Mouse (Mus musculus): ENCODE data around the gene Ebf3. TPM values are rescaled to one million over a fixed set of nuclear protein-coding genes. Genes with fewer than 3 reads are reported as not detected.

The Ebf3 gene
- polyA plus RNA-seq, 1 experiment from 2014 or later = 1.5 TPM

DNA sequence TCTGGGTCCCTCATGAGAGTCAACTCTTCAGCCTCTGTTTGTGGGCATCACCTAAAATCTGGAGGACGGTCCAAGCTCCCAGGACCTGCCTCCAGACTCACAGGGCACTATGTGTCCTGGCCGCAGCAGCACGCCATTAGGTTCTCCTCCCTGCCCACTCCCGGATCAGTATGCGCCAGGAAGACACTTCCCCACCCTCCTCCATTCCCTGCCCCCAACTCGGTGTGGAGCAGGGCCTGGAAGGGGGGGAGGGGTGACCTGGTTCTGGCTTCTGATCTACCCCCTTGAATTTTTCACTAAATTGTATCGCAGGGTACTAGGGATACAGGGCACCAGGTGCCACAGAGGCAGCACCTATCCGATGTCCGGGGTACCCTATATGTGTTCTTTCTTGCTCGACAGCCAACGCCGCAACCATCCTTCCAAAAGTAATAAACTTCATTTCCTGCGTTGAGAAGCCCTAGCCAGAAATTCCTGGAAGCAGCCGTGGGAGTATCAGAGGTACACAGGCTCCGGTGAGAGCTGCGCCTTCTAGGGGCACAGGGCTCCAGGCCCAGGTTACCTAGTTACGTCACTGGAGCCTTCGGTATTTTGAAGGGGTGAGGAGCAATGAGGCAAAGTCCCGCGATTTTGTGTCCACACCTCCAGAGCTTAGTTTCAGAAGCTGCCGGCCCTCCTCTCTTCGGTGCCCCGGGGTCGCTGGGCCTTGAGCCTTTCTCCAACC lies 3.6 kb upstream of the Ebf3 start:
- Histone ChIP-seq H3K27me3 (peaks cover 100% of the 10 kb centered on the region), H3K9me3 (replicated peaks) (no peaks in the 10 kb centered on the region), H3K9ac (no peak overlapping the region), H3K4me3 (replicated peaks) (peak overlapping the region; percentile 24), H3K4me1 (peaks cover 81% of the 10 kb centered on the region), H3K4me2 (peak overlapping the region; percentile 47), H3K27ac (no peak overlapping the region), H3K36me3 (no peaks in the 10 kb centered on the region)
- no peak for ATAC-seq (replicated peaks; ENCODE audit: low FRiP score)
- WGBS = 3% methylated on average over 24 of the region's 24 CpGs

- H3K4me1 ChIP-seq = peaks cover 75% of the 10 kb centered on the region
- no peak for ATAC-seq (replicated peaks; ENCODE audit: low FRiP score)
- no peak overlapping the region for H3K27ac ChIP-seq
- H3K4me2 ChIP-seq = peak overlapping the region; percentile 47
- no peaks in the 10 kb centered on the region for H3K9me3 ChIP-seq (replicated peaks)
- 2% methylated on average over 39 of the region's 39 CpGs for WGBS
- H3K36me3 ChIP-seq = no peaks in the 10 kb centered on the region
- H3K27me3 ChIP-seq = peaks cover 100% of the 10 kb centered on the region
- H3K4me3 ChIP-seq (replicated peaks) = peak overlapping the region; percentile 24
- no peak overlapping the region for H3K9ac ChIP-seq
Measured at GRCm38 (mm10) chr7:137316926-137317658, 2.8 kb upstream of the Ebf3 start.

GRCm38 (mm10) chr7:137316181-137316925 lies 2.1 kb upstream of the Ebf3 start:
- Histone ChIP-seq H3K36me3 (no peaks in the 10 kb centered on the region), H3K4me2 (peak overlapping the region; percentile 47; the same call in 1 of the 2 replicates), H3K4me1 (peaks cover 68% of the 10 kb centered on the region), H3K9ac (no peak overlapping the region), H3K27ac (no peak overlapping the region), H3K4me3 (replicated peaks) (peak overlapping the region; percentile 24; the same call in 1 of the 2 replicates), H3K9me3 (replicated peaks) (no peaks in the 10 kb centered on the region), H3K27me3 (peaks cover 100% of the 10 kb centered on the region)
- 9% methylated on average over 20 of the region's 20 CpGs for WGBS
- no peak for ATAC-seq (replicated peaks; ENCODE audit: low FRiP score)

DNA sequence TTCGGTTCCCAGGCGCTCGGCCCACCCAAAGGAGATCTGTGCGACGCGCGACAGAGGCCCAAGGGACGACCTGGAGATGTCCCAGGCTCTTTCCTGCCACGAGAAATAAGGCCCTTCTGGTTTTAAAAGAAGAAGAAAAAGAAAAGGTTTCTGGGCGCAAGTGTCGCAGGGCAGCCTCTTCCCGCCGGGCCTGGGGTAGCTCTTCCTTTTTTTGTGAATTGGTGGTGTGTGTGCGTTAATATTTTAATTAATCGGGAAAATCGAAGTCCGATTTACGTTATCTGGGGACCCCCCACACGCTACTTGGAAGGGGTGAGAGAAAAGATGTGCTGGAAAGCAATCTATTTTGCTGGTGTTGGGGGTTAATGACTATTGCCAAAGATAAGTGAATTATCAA lies 1.3 kb upstream of the Ebf3 start:
- Histone ChIP-seq H3K27ac (no peak overlapping the region), H3K9me3 (replicated peaks) (no peaks in the 10 kb centered on the region), H3K4me3 (replicated peaks) (peak overlapping the region; percentile 62), H3K27me3 (peaks cover 100% of the 10 kb centered on the region), H3K4me2 (peak overlapping the region; percentile 97), H3K4me1 (peaks cover 65% of the 10 kb centered on the region), H3K36me3 (no peaks in the 10 kb centered on the region), H3K9ac (no peak overlapping the region)
- 5% methylated on average over 19 of the region's 19 CpGs for WGBS
- ATAC-seq (replicated peaks; ENCODE audit: low FRiP score) = no peak

GRCm38 (mm10) chr7:137314710-137315543 lies 682 bp upstream of the Ebf3 start:
- 1% methylated on average over 48 of the region's 48 CpGs for whole genome bisulfite sequencing
- Histone ChIP-seq H3K4me3 (replicated peaks) (peak overlapping the region; percentile 62), H3K9ac (no peak overlapping the region), H3K9me3 (replicated peaks) (no peaks in the 10 kb centered on the region), H3K36me3 (no peaks in the 10 kb centered on the region), H3K4me2 (peak overlapping the region; percentile 97), H3K27me3 (peaks cover 100% of the 10 kb centered on the region), H3K4me1 (peaks cover 71% of the 10 kb centered on the region), H3K27ac (no peak overlapping the region)
- peak; percentile 16; the same call in 1 of the 2 replicates for ATAC-seq (replicated peaks; ENCODE audit: low FRiP score)

- Histone ChIP-seq H3K4me1 (peaks cover 67% of the 10 kb centered on the region), H3K27me3 (peaks cover 100% of the 10 kb centered on the region), H3K9ac (peak overlapping the region; percentile 58), H3K27ac (peak overlapping the region; percentile 7; the same call in 1 of the 2 replicates), H3K9me3 (replicated peaks) (no peaks in the 10 kb centered on the region), H3K36me3 (no peaks in the 10 kb centered on the region), H3K4me2 (peak overlapping the region; percentile 97), H3K4me3 (replicated peaks) (peak overlapping the region; percentile 62)
- peak; percentile 14; the same call in 1 of the 2 replicates for ATAC-seq (replicated peaks; ENCODE audit: low FRiP score)
- WGBS = under 1% methylated on average over 64 of the region's 79 CpGs
Measured at GRCm38 (mm10) chr7:137313183-137313903, 902 bp downstream of the Ebf3 start.

DNA sequence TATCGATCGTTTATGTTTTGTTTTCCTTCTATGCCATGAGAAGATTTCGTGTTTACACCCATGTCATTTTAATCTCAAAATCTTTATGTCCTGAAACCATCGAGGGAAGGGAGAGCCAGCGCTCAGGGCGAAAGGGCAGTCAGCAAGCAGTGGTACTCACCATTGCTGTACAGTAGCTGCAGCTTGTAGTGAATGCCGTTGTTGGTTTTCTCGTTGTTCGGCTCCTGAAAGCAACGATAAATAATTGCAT lies 1.4 kb downstream of the Ebf3 start:
- ATAC-seq (replicated peaks; ENCODE audit: low FRiP score) = no peak
- Histone ChIP-seq H3K4me3 (replicated peaks) (peak overlapping the region; percentile 62), H3K9ac (peak overlapping the region; percentile 58), H3K9me3 (replicated peaks) (no peaks in the 10 kb centered on the region), H3K27me3 (peaks cover 100% of the 10 kb centered on the region), H3K4me1 (peaks cover 62% of the 10 kb centered on the region), H3K36me3 (no peaks in the 10 kb centered on the region), H3K4me2 (peak overlapping the region; percentile 97), H3K27ac (no peak overlapping the region)
- under 1% methylated on average over 10 of the region's 10 CpGs for WGBS

GRCm38 (mm10) chr7:137312166-137312932 lies 1.9 kb downstream of the Ebf3 start:
- 9% methylated on average over 17 of the region's 17 CpGs for WGBS

GRCm38 (mm10) chr7:137311341-137312110 lies 2.7 kb downstream of the Ebf3 start:
- no peaks in the 10 kb centered on the region for H3K36me3 ChIP-seq
- peaks cover 98% of the 10 kb centered on the region for H3K27me3 ChIP-seq
- peak overlapping the region; percentile 74 for H3K4me2 ChIP-seq
- H3K4me3 ChIP-seq (replicated peaks) = peak overlapping the region; percentile 62
- no peak overlapping the region for H3K9ac ChIP-seq
- H3K4me1 ChIP-seq = peaks cover 50% of the 10 kb centered on the region
- no peak overlapping the region for H3K27ac ChIP-seq
- no peak for ATAC-seq (replicated peaks; ENCODE audit: low FRiP score)
- no peaks in the 10 kb centered on the region for H3K9me3 ChIP-seq (replicated peaks)
- 9% methylated on average over 8 of the region's 8 CpGs for WGBS

More at GRCm38 (mm10) chr7:137312166-137312932, 1.9 kb downstream of the Ebf3 start:
- Histone ChIP-seq H3K4me2 (peak overlapping the region; percentile 97), H3K4me3 (replicated peaks) (peak overlapping the region; percentile 62), H3K36me3 (no peaks in the 10 kb centered on the region), H3K9me3 (replicated peaks) (no peaks in the 10 kb centered on the region), H3K27ac (no peak overlapping the region), H3K27me3 (peaks cover 98% of the 10 kb centered on the region), H3K4me1 (peaks cover 57% of the 10 kb centered on the region), H3K9ac (no peak overlapping the region)
- no peak for ATAC-seq (replicated peaks; ENCODE audit: low FRiP score)

DNA sequence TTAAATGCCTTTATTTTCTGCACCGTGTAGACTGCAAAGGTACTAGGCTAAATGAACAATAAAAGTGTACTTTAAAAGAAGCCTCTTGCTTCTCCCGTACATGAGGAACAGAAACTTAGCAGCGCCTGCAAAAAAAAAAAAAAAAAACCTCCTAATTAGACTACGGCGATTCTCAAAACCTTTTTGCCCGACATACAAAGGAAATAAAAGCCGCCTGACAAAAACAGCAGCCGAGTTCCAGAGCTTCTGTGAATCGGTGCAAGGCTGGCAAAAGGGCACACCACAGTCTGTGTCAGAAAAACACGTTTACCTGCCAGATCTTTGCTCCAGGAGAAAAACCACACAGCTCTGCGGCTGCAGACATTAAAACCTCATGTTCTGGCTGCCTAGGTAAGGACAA lies 3.4 kb downstream of the Ebf3 start:
- no peak overlapping the region for H3K9ac ChIP-seq
- 3% methylated on average over 11 of the region's 11 CpGs for WGBS
- no peak for ATAC-seq (replicated peaks; ENCODE audit: low FRiP score)
- H3K4me1 ChIP-seq = peaks cover 55% of the 10 kb centered on the region
- H3K27me3 ChIP-seq = peaks cover 98% of the 10 kb centered on the region
- H3K27ac ChIP-seq = no peak overlapping the region
- no peaks in the 10 kb centered on the region for H3K36me3 ChIP-seq
- no peaks in the 10 kb centered on the region for H3K9me3 ChIP-seq (replicated peaks)
- H3K4me2 ChIP-seq = peak overlapping the region; percentile 74
- H3K4me3 ChIP-seq (replicated peaks) = peak overlapping the region; percentile 62

Data from kidney, embryonic 15.5 days (tissue).